Mouse (Mus musculus): ENCODE measurements around the gene Pitpnm2. TPM values are rescaled to one million over a fixed set of nuclear protein-coding genes. Genes with fewer than 3 reads are reported as not detected.

The Pitpnm2 gene
- polyA plus RNA-seq, 1 experiment from 2014 or later = 9.2 TPM

- H3K36me3 ChIP-seq (ENCODE audit: insufficient read depth, low read length) = no peaks in the 10 kb centered on the region
- no peaks in the 10 kb centered on the region for H3K9me3 ChIP-seq (ENCODE audit: low read length)
- H3K27ac ChIP-seq (ENCODE audit: low read length) = peak overlapping the region; percentile 86
- H3K4me3 ChIP-seq (ENCODE audit: low read depth, low read length) = no peak overlapping the region
- H3K27me3 ChIP-seq (replicated peaks; ENCODE audit: insufficient read depth, low read length) = no peaks in the 10 kb centered on the region
- WGBS = 76% methylated on average over 10 of the region's 10 CpGs
- TF ChIP-seq CTCF (IDR thresholded peaks at IDR 0.05) = 0 out of 2 replicates have a peak, but pooled peaks have one; percentile 10
- TF ChIP-seq EP300 (IDR thresholded peaks at IDR 0.05) = no peak
- H3K9ac ChIP-seq (replicated peaks; ENCODE audit: low read depth) = no peak overlapping the region
- H3K4me1 ChIP-seq (ENCODE audit: insufficient read depth, low read depth, low read length) = peaks cover 20% of the 10 kb centered on the region
- DNase-seq (ENCODE audit: low spot score) (no peak), ATAC-seq (no peak)
- no peak overlapping the region for H3K4me2 ChIP-seq (replicated peaks; ENCODE audit: low read depth, low read length)
Measured at GRCm38 (mm10) chr5:124215647-124216046, 33.9 kb downstream of the Pitpnm2 start.

GRCm38 (mm10) chr5:124214516-124215145, 34.9 kb downstream of the Pitpnm2 start:
- Histone ChIP-seq H3K4me3 (ENCODE audit: low read depth, low read length) (no peak overlapping the region), H3K4me2 (replicated peaks; ENCODE audit: low read depth, low read length) (no peak overlapping the region), H3K9ac (replicated peaks; ENCODE audit: low read depth) (0 out of 2 replicates have a peak overlapping the region, but pooled peaks have one; percentile 9), H3K27me3 (replicated peaks; ENCODE audit: insufficient read depth, low read length) (no peaks in the 10 kb centered on the region), H3K9me3 (ENCODE audit: low read length) (no peaks in the 10 kb centered on the region), H3K4me1 (ENCODE audit: insufficient read depth, low read depth, low read length) (peaks cover 20% of the 10 kb centered on the region), H3K27ac (ENCODE audit: low read length) (peak overlapping the region; percentile 86), H3K36me3 (ENCODE audit: insufficient read depth, low read length) (no peaks in the 10 kb centered on the region)
- ATAC-seq = no peak
- WGBS = 59% methylated on average over 13 of the region's 14 CpGs
- no peak for DNase-seq (ENCODE audit: low spot score)
- TF ChIP-seq CTCF (IDR thresholded peaks at IDR 0.05) = no peak
- no peak for TF ChIP-seq EP300 (IDR thresholded peaks at IDR 0.05)

DNA sequence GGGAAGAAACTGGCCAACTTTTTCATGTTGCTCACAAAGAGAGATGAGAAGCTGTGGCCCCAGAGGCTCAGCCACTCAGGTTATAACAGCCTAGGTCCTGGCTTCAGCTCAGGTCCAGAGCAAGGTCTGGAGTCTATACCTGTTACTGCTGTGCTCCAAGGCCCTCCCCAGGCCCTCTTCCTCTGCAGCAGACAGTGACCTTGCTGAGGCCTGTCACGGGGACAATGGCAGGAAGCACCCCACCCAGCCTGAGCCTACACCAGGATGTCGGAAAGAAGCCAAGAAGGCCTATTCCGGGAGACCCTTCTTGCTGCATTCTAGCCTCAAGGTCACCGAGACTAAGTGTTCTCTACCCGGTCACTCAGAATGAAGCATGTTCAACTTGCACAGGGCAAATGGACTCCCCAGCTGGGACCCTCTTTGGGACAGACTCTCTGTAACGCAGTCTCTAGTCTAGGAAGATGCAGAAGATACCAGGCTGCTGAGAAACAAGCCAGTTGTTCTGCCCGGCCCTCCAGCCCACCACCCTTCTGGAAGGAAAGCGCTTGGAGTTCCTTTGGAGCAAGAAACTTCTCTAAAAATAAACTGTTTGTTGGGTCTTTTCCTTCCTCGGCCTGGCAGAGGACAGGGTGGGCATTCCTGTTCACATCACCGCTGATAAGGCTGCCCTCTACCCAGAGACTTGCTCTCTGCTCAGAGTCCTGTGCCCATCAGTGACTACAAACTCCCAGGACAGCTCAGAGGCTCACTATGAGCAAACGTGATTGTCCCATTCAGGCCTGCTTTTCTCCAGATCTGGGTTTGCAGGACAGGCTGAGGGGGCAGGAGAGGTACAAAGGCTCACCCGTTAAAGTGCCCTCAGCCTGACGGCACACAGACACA, 35.7 kb downstream of the Pitpnm2 start:
- H3K4me1 ChIP-seq (ENCODE audit: insufficient read depth, low read depth, low read length) = peaks cover 15% of the 10 kb centered on the region
- no peak overlapping the region for H3K4me2 ChIP-seq (replicated peaks; ENCODE audit: low read depth, low read length)
- WGBS = 52% methylated on average over 13 of the region's 13 CpGs
- TF ChIP-seq CTCF (IDR thresholded peaks at IDR 0.05) (no peak), EP300 (IDR thresholded peaks at IDR 0.05) (peak; percentile 90)
- peak; percentile 84 for DNase-seq (ENCODE audit: low spot score)
- peak overlapping the region; percentile 86 for H3K27ac ChIP-seq (ENCODE audit: low read length)
- H3K9me3 ChIP-seq (ENCODE audit: low read length) = no peaks in the 10 kb centered on the region
- no peaks in the 10 kb centered on the region for H3K36me3 ChIP-seq (ENCODE audit: insufficient read depth, low read length)
- H3K9ac ChIP-seq (replicated peaks; ENCODE audit: low read depth) = no peak overlapping the region
- H3K27me3 ChIP-seq (replicated peaks; ENCODE audit: insufficient read depth, low read length) = no peaks in the 10 kb centered on the region
- ATAC-seq = peak; percentile 84
- no peak overlapping the region for H3K4me3 ChIP-seq (ENCODE audit: low read depth, low read length)

DNA sequence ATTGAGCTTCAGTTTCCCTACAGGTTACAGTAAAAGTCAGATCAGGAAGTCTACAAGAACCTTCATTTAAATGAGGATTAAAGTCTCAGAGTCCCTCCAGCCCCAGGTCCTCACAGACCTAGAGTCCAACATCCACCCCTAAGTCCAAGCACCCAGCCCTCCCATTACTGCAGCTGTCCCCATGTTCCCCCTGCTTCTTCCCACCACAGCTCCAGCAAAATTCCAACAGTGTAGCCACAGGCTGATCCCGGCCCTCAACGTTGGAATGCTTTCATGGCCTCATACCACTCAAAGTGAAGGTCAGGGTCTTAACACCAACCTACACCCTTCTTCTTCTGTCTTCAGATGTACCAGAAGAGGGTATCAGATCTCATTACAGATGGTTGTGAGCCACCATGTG, 37.9 kb downstream of the Pitpnm2 start:
- peaks cover 10% of the 10 kb centered on the region; the same call in 1 of the 2 replicates for H3K4me1 ChIP-seq (ENCODE audit: insufficient read depth, low read depth, low read length)
- WGBS = 74% methylated on average over 2 of the region's 2 CpGs
- TF ChIP-seq CTCF (IDR thresholded peaks at IDR 0.05) (no peak), EP300 (IDR thresholded peaks at IDR 0.05) (no peak)
- no peaks in the 10 kb centered on the region for H3K36me3 ChIP-seq (ENCODE audit: insufficient read depth, low read length)
- H3K4me3 ChIP-seq (ENCODE audit: low read depth, low read length) = no peak overlapping the region
- no peaks in the 10 kb centered on the region for H3K27me3 ChIP-seq (replicated peaks; ENCODE audit: insufficient read depth, low read length)
- H3K9me3 ChIP-seq (ENCODE audit: low read length) = no peaks in the 10 kb centered on the region
- no peak for ATAC-seq
- no peak overlapping the region for H3K9ac ChIP-seq (replicated peaks; ENCODE audit: low read depth)
- no peak overlapping the region for H3K4me2 ChIP-seq (replicated peaks; ENCODE audit: low read depth, low read length)
- no peak for DNase-seq (ENCODE audit: low spot score)
- H3K27ac ChIP-seq (ENCODE audit: low read length) = peak overlapping the region; percentile 62; the same call in 1 of the 2 replicates

- Histone ChIP-seq H3K4me1 (ENCODE audit: insufficient read depth, low read depth, low read length) (peaks cover 12% of the 10 kb centered on the region; the same call in 1 of the 2 replicates), H3K27ac (ENCODE audit: low read length) (peak overlapping the region; percentile 62), H3K9me3 (ENCODE audit: low read length) (no peaks in the 10 kb centered on the region), H3K4me3 (ENCODE audit: low read depth, low read length) (no peak overlapping the region), H3K36me3 (ENCODE audit: insufficient read depth, low read length) (no peaks in the 10 kb centered on the region), H3K9ac (replicated peaks; ENCODE audit: low read depth) (no peak overlapping the region), H3K27me3 (replicated peaks; ENCODE audit: insufficient read depth, low read length) (no peaks in the 10 kb centered on the region), H3K4me2 (replicated peaks; ENCODE audit: low read depth, low read length) (no peak overlapping the region)
- TF ChIP-seq EP300 (IDR thresholded peaks at IDR 0.05) (no peak), CTCF (IDR thresholded peaks at IDR 0.05) (no peak)
- DNase-seq (ENCODE audit: low spot score) (no peak), ATAC-seq (no peak)
- WGBS = 78% methylated on average over 8 of the region's 8 CpGs
Measured at GRCm38 (mm10) chr5:124211234-124211633, 38.3 kb downstream of the Pitpnm2 start.

DNA sequence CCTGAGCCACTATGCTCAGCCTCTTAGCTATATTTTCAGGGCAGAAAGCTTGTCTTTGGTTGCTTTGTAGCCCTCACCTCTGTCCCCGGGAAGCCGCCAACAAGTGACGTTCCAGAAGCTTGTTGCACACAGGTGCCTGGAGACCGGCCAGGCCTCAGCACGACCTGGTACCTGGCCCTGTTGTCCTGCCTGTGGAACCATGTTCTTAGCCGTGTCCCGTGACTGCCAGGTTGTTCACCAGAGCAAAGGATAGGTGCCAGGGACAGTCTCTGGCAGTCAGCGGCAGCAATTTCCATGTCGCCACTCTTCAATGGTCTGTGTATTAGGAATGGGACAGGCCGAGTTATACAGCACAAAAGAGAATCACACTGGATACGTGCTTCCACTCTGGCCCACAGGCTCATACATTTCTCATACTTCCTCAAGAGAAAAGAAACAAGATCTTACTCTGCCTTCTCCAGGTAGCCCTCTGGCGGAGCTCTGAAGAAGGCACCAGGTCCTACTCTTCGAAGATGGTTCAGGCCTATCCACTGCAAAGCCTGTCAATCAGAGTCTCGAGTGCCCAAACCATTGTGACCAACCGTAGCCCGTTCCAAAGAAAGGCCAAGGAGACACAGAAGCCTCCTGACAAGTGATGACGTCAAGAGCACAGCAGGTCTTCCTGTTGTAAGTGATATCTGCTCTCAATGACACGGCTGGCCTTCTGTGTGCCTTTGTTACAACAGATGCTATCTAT, 39.1 kb downstream of the Pitpnm2 start:
- no peak overlapping the region for H3K4me2 ChIP-seq (replicated peaks; ENCODE audit: low read depth, low read length)
- H3K36me3 ChIP-seq (ENCODE audit: insufficient read depth, low read length) = no peaks in the 10 kb centered on the region
- WGBS = 75% methylated on average over 18 of the region's 18 CpGs
- H3K9ac ChIP-seq (replicated peaks; ENCODE audit: low read depth) = no peak overlapping the region
- no peaks in the 10 kb centered on the region for H3K9me3 ChIP-seq (ENCODE audit: low read length)
- H3K27me3 ChIP-seq (replicated peaks; ENCODE audit: insufficient read depth, low read length) = no peaks in the 10 kb centered on the region
- no peak overlapping the region for H3K4me3 ChIP-seq (ENCODE audit: low read depth, low read length)
- H3K4me1 ChIP-seq (ENCODE audit: insufficient read depth, low read depth, low read length) = peaks cover 18% of the 10 kb centered on the region; the same call in 1 of the 2 replicates
- ATAC-seq (peak; percentile 23), DNase-seq (ENCODE audit: low spot score) (peak; percentile 62)
- TF ChIP-seq EP300 (IDR thresholded peaks at IDR 0.05) (peak; percentile 80), CTCF (IDR thresholded peaks at IDR 0.05) (no peak)
- H3K27ac ChIP-seq (ENCODE audit: low read length) = no peak overlapping the region

Data from lung, postnatal 0 days (tissue).